Mouse (Mus musculus): ENCODE data around the gene Baiap3. TPM values are rescaled to one million over a fixed set of nuclear protein-coding genes. Genes with fewer than 3 reads are reported as not detected.

Baiap3 gene
- polyA plus RNA-seq, 1 experiment from 2014 or later = 1.0 TPM

- DNase-seq (ENCODE audit: low spot score) = no peak
- H3K27ac ChIP-seq = no peak overlapping the region
- H3K9me3 ChIP-seq (replicated peaks; ENCODE audit: low read length) = no peaks in the 10 kb centered on the region
- peaks cover 28% of the 10 kb centered on the region; the same call in 1 of the 2 replicates for H3K36me3 ChIP-seq (ENCODE audit: insufficient read depth, low read length)
- WGBS = 91% methylated on average over 15 of the region's 15 CpGs
- TF ChIP-seq CTCF (IDR thresholded peaks at IDR 0.05; ENCODE audit: low read depth) = no peak
- H3K4me2 ChIP-seq (ENCODE audit: low read length) = no peak overlapping the region
- no peak overlapping the region for H3K9ac ChIP-seq (ENCODE audit: low read depth, low read length)
- ATAC-seq (replicated peaks; ENCODE audit: low FRiP score, low read depth) = no peak
- H3K27me3 ChIP-seq (ENCODE audit: insufficient read depth, low read length) = no peaks in the 10 kb centered on the region
- H3K4me3 ChIP-seq (replicated peaks; ENCODE audit: low read depth, low read length) = no peak overlapping the region
- peaks cover 8% of the 10 kb centered on the region; the same call in 1 of the 2 replicates for H3K4me1 ChIP-seq (replicated peaks; ENCODE audit: insufficient read depth, low read length)
Observed at GRCm38 (mm10) chr17:25219492-25220295, 36.5 kb downstream of the Baiap3 start.

GRCm38 (mm10) chr17:25218967-25219366, 37.2 kb downstream of the Baiap3 start:
- H3K36me3 ChIP-seq (ENCODE audit: insufficient read depth, low read length) = peaks cover 35% of the 10 kb centered on the region
- ATAC-seq (replicated peaks; ENCODE audit: low FRiP score, low read depth) (no peak), DNase-seq (ENCODE audit: low spot score) (no peak)
- H3K4me1 ChIP-seq (replicated peaks; ENCODE audit: insufficient read depth, low read length) = peaks cover 8% of the 10 kb centered on the region; the same call in 1 of the 2 replicates
- H3K9me3 ChIP-seq (replicated peaks; ENCODE audit: low read length) = no peaks in the 10 kb centered on the region
- no peak overlapping the region for H3K4me2 ChIP-seq (ENCODE audit: low read length)
- H3K27me3 ChIP-seq (ENCODE audit: insufficient read depth, low read length) = no peaks in the 10 kb centered on the region
- no peak for TF ChIP-seq CTCF (IDR thresholded peaks at IDR 0.05; ENCODE audit: low read depth)
- 92% methylated on average over 9 of the region's 9 CpGs for WGBS
- no peak overlapping the region for H3K27ac ChIP-seq
- no peak overlapping the region for H3K4me3 ChIP-seq (replicated peaks; ENCODE audit: low read depth, low read length)
- no peak overlapping the region for H3K9ac ChIP-seq (ENCODE audit: low read depth, low read length)

GRCm38 (mm10) chr17:25215431-25215830, 40.7 kb downstream of the Baiap3 start:
- no peak for DNase-seq (ENCODE audit: low spot score)
- Histone ChIP-seq H3K4me1 (replicated peaks; ENCODE audit: insufficient read depth, low read length) (no peaks in the 10 kb centered on the region), H3K36me3 (ENCODE audit: insufficient read depth, low read length) (peaks cover 53% of the 10 kb centered on the region), H3K27ac (no peak overlapping the region), H3K4me2 (ENCODE audit: low read length) (no peak overlapping the region), H3K27me3 (ENCODE audit: insufficient read depth, low read length) (no peaks in the 10 kb centered on the region), H3K4me3 (replicated peaks; ENCODE audit: low read depth, low read length) (no peak overlapping the region), H3K9ac (ENCODE audit: low read depth, low read length) (no peak overlapping the region), H3K9me3 (replicated peaks; ENCODE audit: low read length) (no peaks in the 10 kb centered on the region)
- WGBS = 85% methylated on average over 3 of the region's 3 CpGs
- ATAC-seq (replicated peaks; ENCODE audit: low FRiP score, low read depth) = no peak
- TF ChIP-seq CTCF (IDR thresholded peaks at IDR 0.05; ENCODE audit: low read depth) = no peak

GRCm38 (mm10) chr17:25211705-25212104, 44.5 kb downstream of the Baiap3 start:
- Histone ChIP-seq H3K9ac (ENCODE audit: low read depth, low read length) (no peak overlapping the region), H3K4me2 (ENCODE audit: low read length) (no peak overlapping the region), H3K4me1 (replicated peaks; ENCODE audit: insufficient read depth, low read length) (no peaks in the 10 kb centered on the region), H3K36me3 (ENCODE audit: insufficient read depth, low read length) (peaks cover 65% of the 10 kb centered on the region), H3K4me3 (replicated peaks; ENCODE audit: low read depth, low read length) (no peak overlapping the region), H3K9me3 (replicated peaks; ENCODE audit: low read length) (no peaks in the 10 kb centered on the region), H3K27ac (peak overlapping the region; percentile 19; the same call in 1 of the 2 replicates), H3K27me3 (ENCODE audit: insufficient read depth, low read length) (no peaks in the 10 kb centered on the region)
- DNase-seq (ENCODE audit: low spot score) (no peak), ATAC-seq (replicated peaks; ENCODE audit: low FRiP score, low read depth) (no peak)
- no peak for TF ChIP-seq CTCF (IDR thresholded peaks at IDR 0.05; ENCODE audit: low read depth)
- WGBS = 85% methylated on average over 4 of the region's 4 CpGs

GRCm38 (mm10) chr17:25210680-25211466, 45.3 kb downstream of the Baiap3 start:
- ATAC-seq (replicated peaks; ENCODE audit: low FRiP score, low read depth) = no peak
- H3K27me3 ChIP-seq (ENCODE audit: insufficient read depth, low read length) = no peaks in the 10 kb centered on the region
- 73% methylated on average over 15 of the region's 15 CpGs for WGBS

GRCm38 (mm10) chr17:25210006-25210405, 46.2 kb downstream of the Baiap3 start:
- no peak overlapping the region for H3K9ac ChIP-seq (ENCODE audit: low read depth, low read length)
- no peak for TF ChIP-seq CTCF (IDR thresholded peaks at IDR 0.05; ENCODE audit: low read depth)
- WGBS = 74% methylated on average over 4 of the region's 4 CpGs
- no peak overlapping the region for H3K4me3 ChIP-seq (replicated peaks; ENCODE audit: low read depth, low read length)
- H3K9me3 ChIP-seq (replicated peaks; ENCODE audit: low read length) = no peaks in the 10 kb centered on the region
- H3K27me3 ChIP-seq (ENCODE audit: insufficient read depth, low read length) = no peaks in the 10 kb centered on the region
- DNase-seq (ENCODE audit: low spot score) (no peak), ATAC-seq (replicated peaks; ENCODE audit: low FRiP score, low read depth) (no peak)
- no peaks in the 10 kb centered on the region for H3K4me1 ChIP-seq (replicated peaks; ENCODE audit: insufficient read depth, low read length)
- H3K4me2 ChIP-seq (ENCODE audit: low read length) = no peak overlapping the region
- peaks cover 62% of the 10 kb centered on the region for H3K36me3 ChIP-seq (ENCODE audit: insufficient read depth, low read length)
- H3K27ac ChIP-seq = no peak overlapping the region

More at GRCm38 (mm10) chr17:25210680-25211466, 45.3 kb downstream of the Baiap3 start:
- H3K27ac ChIP-seq = 0 out of 2 replicates have a peak overlapping the region, but pooled peaks have one; percentile 19
- no peaks in the 10 kb centered on the region for H3K4me1 ChIP-seq (replicated peaks; ENCODE audit: insufficient read depth, low read length)
- no peaks in the 10 kb centered on the region for H3K9me3 ChIP-seq (replicated peaks; ENCODE audit: low read length)
- H3K36me3 ChIP-seq (ENCODE audit: insufficient read depth, low read length) = peaks cover 65% of the 10 kb centered on the region
- no peak overlapping the region for H3K4me3 ChIP-seq (replicated peaks; ENCODE audit: low read depth, low read length)
- DNase-seq (ENCODE audit: low spot score) = no peak
- no peak for TF ChIP-seq CTCF (IDR thresholded peaks at IDR 0.05; ENCODE audit: low read depth)
- no peak overlapping the region for H3K9ac ChIP-seq (ENCODE audit: low read depth, low read length)
- no peak overlapping the region for H3K4me2 ChIP-seq (ENCODE audit: low read length)

Data from kidney, postnatal 0 days (tissue).